Mouse (Mus musculus): ENCODE results near the gene Tmem30b. TPM values are rescaled to one million over a fixed set of nuclear protein-coding genes. Genes with fewer than 3 reads are reported as not detected.

Gene Tmem30b
- 0.96 TPM for polyA plus RNA-seq (2017; shearing (Covaris generic))

DNA sequence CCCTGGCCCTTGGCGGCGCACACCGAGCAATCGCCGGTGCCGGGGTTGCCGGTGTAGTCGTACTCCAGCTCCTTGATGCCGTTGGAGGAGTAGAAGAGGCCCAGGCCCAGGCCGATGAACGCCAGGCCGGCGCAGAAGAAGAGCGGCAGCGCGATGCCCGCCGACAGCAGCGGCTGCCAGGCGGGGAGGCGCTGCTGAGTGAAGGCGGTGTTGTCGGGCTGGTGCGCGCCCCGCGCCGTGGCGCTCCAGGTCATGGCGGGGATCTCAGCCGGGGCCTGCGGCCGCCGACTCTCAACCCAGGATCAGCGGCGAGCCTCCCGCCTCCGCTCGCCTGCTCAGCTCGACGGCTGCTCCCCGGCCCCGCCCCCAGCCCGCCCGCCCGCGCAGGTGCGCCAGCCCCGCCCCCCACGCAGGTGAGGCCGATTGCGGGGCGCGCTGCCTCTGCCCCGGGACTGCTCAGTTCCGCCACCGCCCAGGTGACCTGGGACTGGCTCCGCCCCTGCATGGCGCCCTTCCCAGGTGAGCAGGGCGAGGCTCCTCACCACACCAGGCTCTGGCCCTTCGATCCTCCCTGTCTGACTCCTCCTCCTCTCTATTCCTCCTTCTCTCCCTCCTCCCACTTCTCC, at the start of gene Tmem30b:
Gene Tmem30b (minus strand): TSS at position 307 of the 626 bp plus-strand sequence.

DNA sequence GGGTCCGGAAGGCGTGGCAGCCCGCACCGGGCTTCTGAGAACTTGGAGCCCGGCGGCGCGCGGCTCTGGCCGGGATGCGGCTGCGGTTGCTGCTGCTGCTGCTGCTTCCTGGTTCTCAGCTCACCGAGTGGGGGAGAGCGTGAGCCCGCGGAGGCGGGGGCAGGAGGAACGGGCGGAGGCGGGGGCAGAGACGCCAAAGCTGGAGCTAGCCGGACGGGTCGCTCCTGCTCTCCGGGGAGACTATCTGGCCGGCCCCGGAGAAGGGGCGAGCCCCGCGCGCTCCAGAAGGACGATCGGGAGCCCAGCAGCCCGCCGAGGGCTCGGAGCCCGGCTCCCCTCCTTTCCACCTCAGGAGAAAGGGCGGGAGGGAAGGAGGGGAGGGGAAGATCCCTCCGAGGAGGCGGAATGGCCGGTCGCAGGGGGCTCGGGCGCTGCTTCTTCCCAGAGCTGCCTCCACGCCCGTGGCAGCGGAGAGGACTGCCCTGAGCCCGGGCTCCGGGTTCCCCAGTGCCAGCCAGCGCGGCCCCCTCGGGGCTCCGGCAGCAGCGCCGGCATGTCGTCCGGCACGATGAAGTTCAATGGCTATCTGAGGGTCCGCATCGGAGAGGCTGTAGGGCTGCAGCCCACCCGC, 38.5 kb upstream of the Tmem30b start, which contains the start of gene Prkch:
Gene Prkch (plus strand): TSS at position 187 of the 631 bp plus-strand sequence.

Other genes with a start within 250 kb of the Tmem30b start
- gene Prkch, start 38.4 kb upstream of the Tmem30b start, polyA plus RNA-seq (2017; shearing (Covaris generic)): 237 TPM

Data from effector memory CD4-positive, alpha-beta T cell, adult 7 months (primary cell).